Mouse (Mus musculus): Measurements from ENCODE around the gene Hoxa2.

GRCm38 (mm10) chr6:52123673-52124072, 41.0 kb downstream of the Hoxa2 start:
- no peak for TF ChIP-seq EP300 (IDR thresholded peaks at IDR 0.05; ENCODE audit: low read depth)
- no peak for TF ChIP-seq CTCF (IDR thresholded peaks at IDR 0.05; ENCODE audit: low read depth)

All from heart, postnatal 0 days (tissue).